Mouse (Mus musculus): ENCODE data around the gene Kctd17. TPM values are rescaled to one million over a fixed set of nuclear protein-coding genes. Genes with fewer than 3 reads are reported as not detected.
A peak's percentile ranks its signal among the peaks of the same experiment; 100 is the strongest.

The Kctd17 gene
- polyA plus RNA-seq, 1 experiment = 61.5 TPM

GRCm38 (mm10) chr15:78413719-78414117, 14.6 kb upstream of the Kctd17 start:
- DNase-seq (ENCODE audit: low read depth in 1 of 2, low spot score in 2 of 2) = no peak
- TF ChIP-seq POLR2A (IDR thresholded peaks at IDR 0.05; ENCODE audit: low read depth, low read length) (no peak), CTCF (IDR thresholded peaks at IDR 0.05; ENCODE audit: extremely low read depth, insufficient read depth, insufficient read length, insufficient replicate concordance) (no peak)
- Histone ChIP-seq H3K27ac (ENCODE audit: insufficient read depth, low read length) (no peak overlapping the region), H3K27me3 (ENCODE audit: control insufficient read depth, insufficient read depth, low read length) (no peaks in the 10 kb centered on the region), H3K4me1 (ENCODE audit: control insufficient read depth, insufficient read depth, insufficient read length) (no peaks in the 10 kb centered on the region), H3K36me3 (ENCODE audit: control insufficient read depth, insufficient read depth, low read length) (no peaks in the 10 kb centered on the region), H3K4me3 (ENCODE audit: extremely low read depth, insufficient read depth, insufficient read length) (no peak overlapping the region)
- WGBS = 74% methylated on average over 1 of the region's 1 CpGs

DNA sequence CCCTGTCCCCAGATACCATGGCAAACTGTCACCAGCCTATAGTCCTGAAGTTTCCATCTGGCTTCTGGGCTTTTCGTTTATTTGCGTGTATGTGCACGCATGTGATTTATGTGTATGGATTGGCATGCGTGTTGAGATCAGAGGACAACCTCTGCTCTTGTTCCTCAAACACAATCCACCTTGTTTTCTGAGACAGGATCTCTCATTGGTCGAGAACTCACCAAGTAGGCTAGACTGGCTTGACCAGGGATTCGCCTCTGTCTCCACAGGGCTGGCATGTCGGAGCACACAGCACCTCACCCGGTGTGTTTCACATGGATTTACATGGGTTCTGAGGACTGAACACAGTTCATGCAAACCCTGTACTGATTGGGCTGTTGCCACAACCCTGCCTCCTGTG, 14.2 kb upstream of the Kctd17 start:
- H3K27me3 ChIP-seq (ENCODE audit: control insufficient read depth, insufficient read depth, low read length) = no peaks in the 10 kb centered on the region
- WGBS = 98% methylated on average over 8 of the region's 8 CpGs
- no peak for DNase-seq (ENCODE audit: low read depth in 1 of 2, low spot score in 2 of 2)
- H3K27ac ChIP-seq (ENCODE audit: insufficient read depth, low read length) = no peak overlapping the region
- no peak for TF ChIP-seq CTCF (IDR thresholded peaks at IDR 0.05; ENCODE audit: extremely low read depth, insufficient read depth, insufficient read length, insufficient replicate concordance)
- no peak for TF ChIP-seq POLR2A (IDR thresholded peaks at IDR 0.05; ENCODE audit: low read depth, low read length)
- no peaks in the 10 kb centered on the region for H3K36me3 ChIP-seq (ENCODE audit: control insufficient read depth, insufficient read depth, low read length)
- H3K4me1 ChIP-seq (ENCODE audit: control insufficient read depth, insufficient read depth, insufficient read length) = no peaks in the 10 kb centered on the region
- no peak overlapping the region for H3K4me3 ChIP-seq (ENCODE audit: extremely low read depth, insufficient read depth, insufficient read length)

GRCm38 (mm10) chr15:78416937-78417336, 11.4 kb upstream of the Kctd17 start:
- Histone ChIP-seq H3K27me3 (ENCODE audit: control insufficient read depth, insufficient read depth, low read length) (no peaks in the 10 kb centered on the region), H3K4me1 (ENCODE audit: control insufficient read depth, insufficient read depth, insufficient read length) (no peaks in the 10 kb centered on the region), H3K27ac (ENCODE audit: insufficient read depth, low read length) (no peak overlapping the region; the same call in 1 of the 2 replicates), H3K36me3 (ENCODE audit: control insufficient read depth, insufficient read depth, low read length) (no peaks in the 10 kb centered on the region), H3K4me3 (ENCODE audit: extremely low read depth, insufficient read depth, insufficient read length) (no peak overlapping the region)
- TF ChIP-seq CTCF (IDR thresholded peaks at IDR 0.05; ENCODE audit: extremely low read depth, insufficient read depth, insufficient read length, insufficient replicate concordance) (no peak), POLR2A (IDR thresholded peaks at IDR 0.05; ENCODE audit: low read depth, low read length) (no peak)
- no peak for DNase-seq (ENCODE audit: low read depth in 1 of 2, low spot score in 2 of 2)
- 86% methylated on average over 4 of the region's 4 CpGs for WGBS

DNA sequence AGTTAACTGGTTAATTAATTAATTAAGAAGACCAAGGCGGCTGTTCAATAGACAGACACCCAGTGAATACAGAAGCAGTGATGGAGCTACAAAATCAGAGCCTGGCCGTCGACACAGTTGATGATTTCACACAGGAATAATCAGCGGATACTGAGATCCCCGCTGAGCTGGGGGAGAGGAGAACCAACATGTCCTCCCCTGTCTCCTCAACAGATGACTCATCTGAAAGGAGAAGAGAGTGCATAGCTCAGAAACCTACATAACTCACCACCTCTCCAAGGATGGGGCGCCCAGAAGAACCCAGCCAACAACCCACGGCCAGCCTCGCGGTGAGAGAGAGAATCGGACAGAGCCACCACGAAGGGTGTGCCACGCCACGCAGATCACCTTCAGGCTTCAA, 8.0 kb upstream of the Kctd17 start:
- WGBS = 60% methylated on average over 13 of the region's 13 CpGs
- H3K4me1 ChIP-seq (ENCODE audit: control insufficient read depth, insufficient read depth, insufficient read length) = peaks cover 4% of the 10 kb centered on the region; the same call in 1 of the 2 replicates
- H3K27me3 ChIP-seq (ENCODE audit: control insufficient read depth, insufficient read depth, low read length) = no peaks in the 10 kb centered on the region
- no peak for DNase-seq (ENCODE audit: low read depth in 1 of 2, low spot score in 2 of 2)
- H3K36me3 ChIP-seq (ENCODE audit: control insufficient read depth, insufficient read depth, low read length) = no peaks in the 10 kb centered on the region
- H3K27ac ChIP-seq (ENCODE audit: insufficient read depth, low read length) = no peak overlapping the region
- no peak overlapping the region for H3K4me3 ChIP-seq (ENCODE audit: extremely low read depth, insufficient read depth, insufficient read length)
- TF ChIP-seq CTCF (IDR thresholded peaks at IDR 0.05; ENCODE audit: extremely low read depth, insufficient read depth, insufficient read length, insufficient replicate concordance) (no peak), POLR2A (IDR thresholded peaks at IDR 0.05; ENCODE audit: low read depth, low read length) (no peak)

DNA sequence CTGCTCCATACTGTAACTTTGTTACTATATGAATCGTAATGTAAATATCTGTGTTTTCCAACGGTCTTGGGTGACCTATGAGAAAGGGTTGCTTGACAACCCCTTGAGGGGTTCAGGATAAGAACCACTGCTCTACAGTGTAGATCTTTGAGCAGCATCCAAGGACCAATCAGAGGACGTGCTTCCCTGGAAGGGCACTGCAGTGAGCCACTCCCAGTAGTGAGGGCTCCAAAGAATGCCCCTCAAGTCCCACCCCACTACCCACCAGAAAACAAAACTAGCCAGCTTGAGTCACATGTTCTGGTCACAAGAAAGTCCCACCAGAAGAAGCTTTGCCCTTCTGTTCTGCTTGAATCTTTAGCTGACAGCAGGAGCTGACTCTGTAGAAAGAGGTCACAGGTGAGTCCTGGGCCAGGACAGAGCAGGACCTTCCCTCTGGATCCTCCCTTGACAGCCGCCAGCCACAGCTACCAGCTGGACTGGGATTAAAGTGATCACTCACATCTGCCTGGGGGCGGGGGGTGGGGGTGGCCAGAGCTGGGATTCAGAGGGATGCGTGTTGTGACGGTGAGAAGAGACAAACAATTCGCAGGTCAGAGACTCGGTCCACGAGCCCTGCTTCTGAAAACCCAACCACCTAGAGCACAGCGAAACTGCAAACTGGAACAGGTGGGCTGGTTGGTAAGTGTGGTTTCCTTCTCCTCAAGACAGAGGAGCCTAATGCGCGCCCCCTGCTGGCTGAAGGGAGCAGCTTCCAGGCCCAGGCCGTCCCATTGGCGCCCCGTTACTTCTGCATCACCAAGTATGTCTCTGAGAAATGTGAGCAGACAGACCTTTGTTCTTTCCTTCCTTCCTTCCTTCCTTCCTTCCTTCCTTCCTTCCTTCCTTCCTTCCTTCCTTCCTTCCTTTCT, 6.1 kb upstream of the Kctd17 start:
- H3K27ac ChIP-seq (ENCODE audit: insufficient read depth, low read length) = no peak overlapping the region
- 21% methylated on average over 16 of the region's 16 CpGs for WGBS

GRCm38 (mm10) chr15:78424507-78424906, 3.9 kb upstream of the Kctd17 start:
- TF ChIP-seq POLR2A (IDR thresholded peaks at IDR 0.05; ENCODE audit: low read depth, low read length) = no peak
- TF ChIP-seq CTCF (IDR thresholded peaks at IDR 0.05; ENCODE audit: extremely low read depth, insufficient read depth, insufficient read length, insufficient replicate concordance) = no peak
- no peak for DNase-seq (ENCODE audit: low read depth in 1 of 2, low spot score in 2 of 2)
- peaks cover 5% of the 10 kb centered on the region; the same call in 1 of the 2 replicates for H3K27me3 ChIP-seq (ENCODE audit: control insufficient read depth, insufficient read depth, low read length)
- no peaks in the 10 kb centered on the region for H3K36me3 ChIP-seq (ENCODE audit: control insufficient read depth, insufficient read depth, low read length)
- H3K4me1 ChIP-seq (ENCODE audit: control insufficient read depth, insufficient read depth, insufficient read length) = peaks cover 4% of the 10 kb centered on the region; the same call in 1 of the 2 replicates
- H3K4me3 ChIP-seq (ENCODE audit: extremely low read depth, insufficient read depth, insufficient read length) = no peak overlapping the region
- 64% methylated on average over 11 of the region's 11 CpGs for WGBS
- H3K27ac ChIP-seq (ENCODE audit: insufficient read depth, low read length) = no peak overlapping the region

More for the DNA sequence above, 6.1 kb upstream of the Kctd17 start:
- H3K4me1 ChIP-seq (ENCODE audit: control insufficient read depth, insufficient read depth, insufficient read length) = peaks cover 4% of the 10 kb centered on the region; the same call in 1 of the 2 replicates
- H3K36me3 ChIP-seq (ENCODE audit: control insufficient read depth, insufficient read depth, low read length) = no peaks in the 10 kb centered on the region
- no peak for TF ChIP-seq POLR2A (IDR thresholded peaks at IDR 0.05; ENCODE audit: low read depth, low read length)
- peak; percentile 96 for TF ChIP-seq CTCF (IDR thresholded peaks at IDR 0.05; ENCODE audit: extremely low read depth, insufficient read depth, insufficient read length, insufficient replicate concordance)
- H3K4me3 ChIP-seq (ENCODE audit: extremely low read depth, insufficient read depth, insufficient read length) = no peak overlapping the region
- peak; percentile 66 to 81 for DNase-seq (ENCODE audit: low read depth in 1 of 2, low spot score in 2 of 2)
- H3K27me3 ChIP-seq (ENCODE audit: control insufficient read depth, insufficient read depth, low read length) = no peaks in the 10 kb centered on the region

DNA sequence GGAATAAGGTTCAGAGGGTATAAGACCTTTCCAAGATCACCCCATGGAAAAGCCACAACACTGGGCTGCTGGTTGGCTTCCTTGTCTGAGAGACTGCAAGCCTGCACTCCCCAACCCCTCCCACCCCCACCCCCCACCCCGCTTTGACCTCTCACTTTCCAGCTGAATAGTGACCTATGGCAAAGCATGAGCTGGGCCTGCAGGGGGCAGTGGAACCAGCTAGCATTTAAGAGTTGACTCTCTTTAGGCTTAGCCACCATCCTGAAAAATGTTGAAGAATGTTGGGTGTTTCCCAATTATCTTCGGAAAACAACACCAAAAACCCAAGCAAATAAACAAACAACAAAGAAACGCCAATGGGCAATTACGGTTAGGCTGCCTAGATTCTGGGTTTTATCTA, 3.1 kb upstream of the Kctd17 start:
- TF ChIP-seq CTCF (IDR thresholded peaks at IDR 0.05; ENCODE audit: extremely low read depth, insufficient read depth, insufficient read length, insufficient replicate concordance) (no peak), POLR2A (IDR thresholded peaks at IDR 0.05; ENCODE audit: low read depth, low read length) (no peak)
- 77% methylated on average over 4 of the region's 4 CpGs for WGBS
- no peak overlapping the region for H3K27ac ChIP-seq (ENCODE audit: insufficient read depth, low read length)
- H3K36me3 ChIP-seq (ENCODE audit: control insufficient read depth, insufficient read depth, low read length) = no peaks in the 10 kb centered on the region
- H3K4me3 ChIP-seq (ENCODE audit: extremely low read depth, insufficient read depth, insufficient read length) = no peak overlapping the region
- H3K27me3 ChIP-seq (ENCODE audit: control insufficient read depth, insufficient read depth, low read length) = peaks cover 5% of the 10 kb centered on the region; the same call in 1 of the 2 replicates
- no peak for DNase-seq (ENCODE audit: low read depth in 1 of 2, low spot score in 2 of 2)
- peaks cover 4% of the 10 kb centered on the region; the same call in 1 of the 2 replicates for H3K4me1 ChIP-seq (ENCODE audit: control insufficient read depth, insufficient read depth, insufficient read length)

All from spleen, adult 2 months (tissue).